Comparison of ENCODE assay signal across 12 mouse cellular contexts in the genomic region with DNA sequence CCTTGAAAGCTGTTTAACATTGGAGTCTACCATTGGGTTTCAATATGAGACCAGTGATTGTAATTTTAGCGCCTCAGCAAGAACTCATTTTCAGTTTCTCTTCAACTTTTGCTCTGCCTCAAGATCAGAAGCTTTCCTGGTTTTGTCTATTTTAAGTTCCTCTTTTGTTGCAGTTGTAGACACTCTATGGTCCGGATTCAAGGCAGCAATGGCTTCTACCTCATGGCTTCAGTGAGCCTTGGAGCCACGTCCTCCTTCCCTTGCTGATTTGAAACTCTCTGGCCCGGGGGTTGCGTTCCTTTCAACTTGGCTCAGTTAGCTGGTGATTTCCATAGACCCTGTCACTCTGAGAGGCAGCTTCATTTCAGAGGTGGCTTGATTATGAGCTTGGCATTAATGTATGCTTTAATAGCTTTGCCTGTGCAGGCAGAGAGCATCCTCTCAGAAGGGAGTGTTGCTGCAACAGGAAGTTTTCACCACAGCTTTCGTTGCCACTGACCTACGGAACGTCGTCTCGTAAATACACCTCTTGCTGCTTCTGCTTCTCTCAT. TPM values are rescaled to one million over a fixed set of nuclear protein-coding genes. Genes with fewer than 3 reads are reported as not detected.
DNase-seq lines count a peak whose midpoint lies in the region; ATAC-seq and TF ChIP-seq lines count a peak whose summit lies in the region.
"Had no signal": no experiment of that assay in that cellular context is flagged by ENCODE, and none has a peak within 500 bp of the region (broad histone marks: within the 10 kb centered on the region; RNA-seq: fewer than 3 reads in every experiment).

No protein-coding gene starts in this region.

- TF ChIP-seq EP300 in stomach, postnatal 0 days (optimal IDR thresholded peaks at IDR 0.05): no peak

- TF ChIP-seq CTCF in stomach, postnatal 0 days (IDR thresholded peaks at IDR 0.05; ENCODE audit: low read depth): no peak

- H3K27ac ChIP-seq in stomach, embryonic 16.5 days (ENCODE audit: low read length): peak overlapping the region; percentile 23
- no peak overlapping the region for H3K27ac ChIP-seq in stomach, postnatal 0 days (replicated peaks)
- H3K27ac ChIP-seq: heart, embryonic 15.5 days; kidney, postnatal 0 days; limb, embryonic 10.5 days had no signal

- H3K4me2 ChIP-seq in stomach, embryonic 16.5 days (ENCODE audit: low read depth, low read length): no peak overlapping the region
- no peak overlapping the region for H3K4me2 ChIP-seq in stomach, postnatal 0 days (replicated peaks; ENCODE audit: low read depth)
- H3K4me2 ChIP-seq: heart, embryonic 15.5 days had no signal

- H3K4me1 ChIP-seq in stomach, embryonic 16.5 days (ENCODE audit: control insufficient read depth, insufficient read depth, low read length): no peaks in the 10 kb centered on the region
- no peaks in the 10 kb centered on the region for H3K4me1 ChIP-seq in stomach, postnatal 0 days (replicated peaks; ENCODE audit: control insufficient read depth, insufficient read depth)
- H3K4me1 ChIP-seq: heart, embryonic 15.5 days; limb, embryonic 10.5 days had no signal

- H3K9ac ChIP-seq in stomach, embryonic 16.5 days (ENCODE audit: low read length): no peak overlapping the region
- H3K9ac ChIP-seq in stomach, postnatal 0 days (ENCODE audit: low read length): no peak overlapping the region
- H3K9ac ChIP-seq: heart, embryonic 15.5 days had no signal

- H3K27me3 ChIP-seq in stomach, embryonic 16.5 days (ENCODE audit: control insufficient read depth, insufficient read depth, low read length): no peaks in the 10 kb centered on the region
- H3K27me3 ChIP-seq in stomach, postnatal 0 days (ENCODE audit: control insufficient read depth, insufficient read depth, low read length): no peaks in the 10 kb centered on the region
- H3K27me3 ChIP-seq: heart, embryonic 15.5 days had no signal

- WGBS in stomach, embryonic 16.5 days: 80% methylated on average over 10 of the region's 10 CpGs
- WGBS in stomach, postnatal 0 days: 83% methylated on average over 10 of the region's 10 CpGs

- no peaks in the 10 kb centered on the region for H3K9me3 ChIP-seq in stomach, embryonic 16.5 days (replicated peaks; ENCODE audit: control insufficient read depth, low read length)
- no peaks in the 10 kb centered on the region for H3K9me3 ChIP-seq in stomach, postnatal 0 days (ENCODE audit: control insufficient read depth, low read length)
- H3K9me3 ChIP-seq: heart, embryonic 15.5 days; limb, embryonic 10.5 days had no signal

- ATAC-seq in stomach, embryonic 16.5 days (ENCODE audit: insufficient read depth, low FRiP score): no peak
- ATAC-seq in stomach, postnatal 0 days (ENCODE audit: low FRiP score, low TSS enrichment): no peak
- ATAC-seq in monocyte, adult 5-6 weeks (replicated peaks; ENCODE audit: insufficient number of reproducible peaks, low FRiP score, low TSS enrichment, poor library complexity, severe bottlenecking): peak; percentile 75

- no peaks in the 10 kb centered on the region for H3K36me3 ChIP-seq in stomach, embryonic 16.5 days (ENCODE audit: control insufficient read depth, insufficient read depth, low read length)
- H3K36me3 ChIP-seq in stomach, postnatal 0 days (ENCODE audit: control insufficient read depth, insufficient read depth, low read length): no peaks in the 10 kb centered on the region
- H3K36me3 ChIP-seq: heart, embryonic 15.5 days; limb, embryonic 10.5 days had no signal

- DNase-seq in adrenal gland, postnatal 14 days: peak; percentile 11
- DNase-seq in adrenal gland, postnatal 4 days (ENCODE audit: low spot score in 2 of 2): no peak
- no peak for DNase-seq in stomach, postnatal 0 days (ENCODE audit: low spot score)
- no peak for DNase-seq in embryo, embryonic 9.5 days (ENCODE audit: extremely low spot score)
- no peak for DNase-seq in urinary bladder, adult 18-20 months (ENCODE audit: low spot score in 2 of 2)
- no peak for DNase-seq in right cerebral cortex, postnatal 36 days (ENCODE audit: low spot score in 2 of 2)
- DNase-seq: cerebellum, adult 18-20 months had no signal

- no peak overlapping the region for H3K4me3 ChIP-seq in stomach, embryonic 16.5 days (replicated peaks; ENCODE audit: low read length)
- no peak overlapping the region for H3K4me3 ChIP-seq in stomach, postnatal 0 days (ENCODE audit: low read depth, low read length)
- H3K4me3 ChIP-seq: heart, embryonic 15.5 days; limb, embryonic 10.5 days had no signal

RNA-seq across cellular contexts. Expression of a gene that starts 10.0 kb away (rescaled TPM):
- total RNA-seq in adrenal gland, postnatal 14 days (2021): 1.5 and 10.7 TPM in 2 replicates
- 1 to 10 TPM; 1.2 to 2.3 TPM for total RNA-seq in adrenal gland, postnatal 4 days (2021)
- 2.2 and 2.8 TPM in 2 replicates for polyA plus RNA-seq in stomach, embryonic 16.5 days (2015; fragmentation: Nextera tagmentation; extraction: Ambion mirVana)
- 0.93 and 0.98 TPM in 2 replicates for polyA plus RNA-seq in stomach, postnatal 0 days (2015; fragmentation: Nextera tagmentation; extraction: Ambion mirVana)
- total RNA-seq in monocyte, adult 5-6 weeks (2017): 182 to 204 TPM (median 191 TPM) in 3 replicates

Comparison
In these comparisons a context has a peak if more than half of its experiments do, and no peak if none do; other contexts are left out.
1. RNA of a gene that starts 10.0 kb away (total RNA-seq): 182 to 204 TPM in monocyte, adult 5-6 weeks; 1.2 to 2.3 TPM in adrenal gland, postnatal 4 days and 1.5 to 10.7 TPM in adrenal gland, postnatal 14 days; every median in the first group is over 10 times any median in the second.